Mouse (Mus musculus): ENCODE measurements at regions not wholly inside any gene's neighbourhood (a gene's known extent, or its start where the extent isn't known, plus 50 kb on each side); places are given as distances from the start of the nearest gene placed in this dataset.

DNA sequence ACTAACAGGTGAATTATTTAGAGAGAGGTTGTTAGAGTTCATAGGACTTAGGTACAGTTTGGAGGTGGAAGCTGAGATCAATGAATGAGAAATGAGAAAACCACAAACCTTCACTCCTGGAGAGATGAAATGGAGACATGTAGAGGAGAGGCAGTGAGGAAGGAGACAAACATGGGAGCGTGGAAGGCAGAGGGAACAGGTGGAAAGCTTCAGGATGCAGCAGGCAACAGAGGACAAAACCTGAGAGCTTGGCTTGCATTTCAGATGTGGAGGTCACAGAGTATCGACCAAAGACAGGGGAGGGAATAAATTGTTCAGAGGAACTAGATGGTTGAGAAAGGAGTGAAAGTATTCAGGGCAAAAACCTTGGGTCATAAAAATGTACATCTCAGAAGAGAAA lies 244.6 kb downstream of the Cd109 start:
- no peaks in the 10 kb centered on the region for H3K4me1 ChIP-seq (ENCODE audit: control insufficient read depth, insufficient read depth, low read length)
- DNase-seq (ENCODE audit: low spot score): no peak
- 85% methylated on average over 2 of the region's 2 CpGs for WGBS

DNA sequence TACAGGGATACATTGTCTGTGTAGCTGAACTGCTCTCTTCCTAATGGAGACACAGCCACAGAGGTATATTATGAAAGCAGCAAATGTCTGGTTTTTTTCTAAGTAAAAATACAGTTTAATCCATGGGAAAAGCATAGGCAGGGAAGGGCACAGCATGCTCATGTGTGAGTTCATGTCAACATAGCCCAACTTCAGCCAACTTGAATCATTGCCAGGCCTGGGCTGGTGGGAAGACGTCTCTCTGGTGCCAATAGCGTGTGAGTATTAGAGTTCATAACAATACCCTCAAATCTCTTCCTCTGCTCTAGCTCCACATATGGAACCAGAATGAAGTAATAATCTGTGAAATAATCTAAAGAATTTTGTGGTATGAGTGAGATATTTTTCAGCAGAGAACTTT lies 257.2 kb downstream of the Cd109 start:
- Histone ChIP-seq H3K4me1 (ENCODE audit: control insufficient read depth, insufficient read depth, low read length) (peaks cover 3% of the 10 kb centered on the region; the same call in 1 of the 2 replicates), H3K4me2 (ENCODE audit: low read depth, low read length) (no peak overlapping the region), H3K9me3 (ENCODE audit: control insufficient read depth, low read length) (no peaks in the 10 kb centered on the region), H3K36me3 (ENCODE audit: control insufficient read depth, insufficient read depth, low read length) (no peaks in the 10 kb centered on the region), H3K9ac (ENCODE audit: low read depth, low read length) (no peak overlapping the region), H3K27ac (replicated peaks; ENCODE audit: low read depth, low read length) (no peak overlapping the region), H3K4me3 (ENCODE audit: low read depth, low read length) (no peak overlapping the region), H3K27me3 (replicated peaks; ENCODE audit: control insufficient read depth, insufficient read depth, low read length) (no peaks in the 10 kb centered on the region)
- ATAC-seq (ENCODE audit: low read depth) (no peak), DNase-seq (ENCODE audit: low spot score) (peak; percentile 46)
- 34% methylated on average over 2 of the region's 2 CpGs for whole genome bisulfite sequencing

More for the DNA sequence above, 244.6 kb downstream of the Cd109 start:
- no peaks in the 10 kb centered on the region for H3K36me3 ChIP-seq (ENCODE audit: control insufficient read depth, insufficient read depth, low read length)
- no peak overlapping the region for H3K4me2 ChIP-seq (ENCODE audit: low read depth, low read length)
- no peak for ATAC-seq (ENCODE audit: low read depth)
- no peak overlapping the region for H3K4me3 ChIP-seq (ENCODE audit: low read depth, low read length)
- no peaks in the 10 kb centered on the region for H3K27me3 ChIP-seq (replicated peaks; ENCODE audit: control insufficient read depth, insufficient read depth, low read length)
- H3K9me3 ChIP-seq (ENCODE audit: control insufficient read depth, low read length): no peaks in the 10 kb centered on the region
- no peak overlapping the region for H3K27ac ChIP-seq (replicated peaks; ENCODE audit: low read depth, low read length)
- H3K9ac ChIP-seq (ENCODE audit: low read depth, low read length): no peak overlapping the region

DNA sequence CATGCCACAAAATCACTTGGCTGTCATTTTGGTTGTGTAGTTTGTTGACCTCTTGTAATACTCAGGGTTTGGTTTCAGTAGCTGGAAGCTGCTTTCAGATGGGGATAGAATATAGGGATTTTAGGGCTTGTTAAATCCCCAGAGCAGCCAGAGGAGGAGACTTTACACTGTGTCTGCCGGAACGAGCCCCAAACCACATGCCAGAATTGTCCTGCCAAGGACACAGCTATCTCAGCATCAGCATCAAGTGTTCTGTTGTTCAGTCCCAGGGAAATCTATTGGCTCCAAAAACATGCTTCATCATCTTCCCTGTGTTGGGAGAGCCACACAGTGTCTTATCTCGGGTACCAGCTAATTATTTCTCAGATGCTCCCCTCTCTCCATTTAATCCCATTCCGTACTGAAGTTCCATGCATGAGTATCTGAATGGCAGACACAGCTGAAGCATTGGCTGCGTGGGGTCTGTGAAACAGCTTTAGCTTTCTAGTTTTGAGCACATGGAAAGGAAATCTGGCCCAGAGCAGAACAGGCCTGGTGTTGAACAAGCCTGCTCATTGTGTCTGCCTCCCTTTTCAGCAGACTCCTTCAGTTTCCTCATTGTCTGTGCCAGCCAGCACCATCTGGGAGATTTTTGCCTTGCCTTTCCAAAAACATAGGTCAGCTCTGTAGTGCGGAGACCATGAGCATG lies 264.8 kb downstream of the Cd109 start:
- H3K27ac ChIP-seq (replicated peaks; ENCODE audit: low read depth, low read length): peak overlapping the region; percentile 53
- 25% methylated on average over 6 of the region's 6 CpGs for WGBS
- no peaks in the 10 kb centered on the region for H3K36me3 ChIP-seq (ENCODE audit: control insufficient read depth, insufficient read depth, low read length)
- peaks cover 16% of the 10 kb centered on the region for H3K4me1 ChIP-seq (ENCODE audit: control insufficient read depth, insufficient read depth, low read length)
- H3K4me3 ChIP-seq (ENCODE audit: low read depth, low read length): no peak overlapping the region
- no peak overlapping the region for H3K9ac ChIP-seq (ENCODE audit: low read depth, low read length)
- H3K9me3 ChIP-seq (ENCODE audit: control insufficient read depth, low read length): no peaks in the 10 kb centered on the region
- ATAC-seq (ENCODE audit: low read depth): peak; percentile 90
- no peaks in the 10 kb centered on the region for H3K27me3 ChIP-seq (replicated peaks; ENCODE audit: control insufficient read depth, insufficient read depth, low read length)
- peak; percentile 83 for DNase-seq (ENCODE audit: low spot score)
- H3K4me2 ChIP-seq (ENCODE audit: low read depth, low read length): no peak overlapping the region

DNA sequence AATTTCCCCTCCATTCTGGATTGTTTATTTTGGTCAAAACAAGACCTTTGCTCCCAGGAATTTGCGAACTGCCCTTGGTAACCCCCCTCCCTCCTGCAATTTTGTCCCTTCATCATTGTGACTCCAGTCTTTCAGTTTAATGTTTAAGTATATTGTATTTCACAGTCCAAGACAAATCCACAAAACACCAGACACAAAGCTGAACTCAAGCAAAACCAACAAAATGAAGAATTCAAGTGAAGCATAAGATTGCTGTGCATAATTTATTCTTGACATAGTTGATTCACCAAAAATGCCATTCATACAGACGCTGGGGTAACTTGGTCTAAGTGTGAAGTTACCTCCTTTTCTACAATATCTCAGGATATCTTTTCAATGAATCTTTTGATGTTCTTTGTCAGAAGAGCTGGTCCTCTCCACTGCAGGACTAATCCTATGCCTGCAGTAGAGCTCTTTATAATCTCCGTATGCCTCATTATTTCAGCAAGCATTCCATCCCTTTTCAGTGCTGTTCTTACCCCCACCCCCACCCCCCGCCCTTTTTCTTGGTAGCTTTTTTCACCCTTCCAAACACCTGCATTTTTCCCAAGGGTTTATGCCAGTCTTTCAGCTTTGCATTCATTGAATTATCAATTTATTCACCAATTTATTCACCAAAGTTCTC lies 265.4 kb downstream of the Cd109 start:
- H3K4me2 ChIP-seq (ENCODE audit: low read depth, low read length): no peak overlapping the region
- no peaks in the 10 kb centered on the region for H3K27me3 ChIP-seq (replicated peaks; ENCODE audit: control insufficient read depth, insufficient read depth, low read length)
- H3K9ac ChIP-seq (ENCODE audit: low read depth, low read length): no peak overlapping the region
- peaks cover 16% of the 10 kb centered on the region for H3K4me1 ChIP-seq (ENCODE audit: control insufficient read depth, insufficient read depth, low read length)
- 41% methylated on average over 4 of the region's 4 CpGs for WGBS
- no peaks in the 10 kb centered on the region for H3K36me3 ChIP-seq (ENCODE audit: control insufficient read depth, insufficient read depth, low read length)
- no peak for DNase-seq (ENCODE audit: low spot score)
- H3K4me3 ChIP-seq (ENCODE audit: low read depth, low read length): no peak overlapping the region
- peak overlapping the region; percentile 53 for H3K27ac ChIP-seq (replicated peaks; ENCODE audit: low read depth, low read length)
- ATAC-seq (ENCODE audit: low read depth): no peak
- H3K9me3 ChIP-seq (ENCODE audit: control insufficient read depth, low read length): no peaks in the 10 kb centered on the region

DNA sequence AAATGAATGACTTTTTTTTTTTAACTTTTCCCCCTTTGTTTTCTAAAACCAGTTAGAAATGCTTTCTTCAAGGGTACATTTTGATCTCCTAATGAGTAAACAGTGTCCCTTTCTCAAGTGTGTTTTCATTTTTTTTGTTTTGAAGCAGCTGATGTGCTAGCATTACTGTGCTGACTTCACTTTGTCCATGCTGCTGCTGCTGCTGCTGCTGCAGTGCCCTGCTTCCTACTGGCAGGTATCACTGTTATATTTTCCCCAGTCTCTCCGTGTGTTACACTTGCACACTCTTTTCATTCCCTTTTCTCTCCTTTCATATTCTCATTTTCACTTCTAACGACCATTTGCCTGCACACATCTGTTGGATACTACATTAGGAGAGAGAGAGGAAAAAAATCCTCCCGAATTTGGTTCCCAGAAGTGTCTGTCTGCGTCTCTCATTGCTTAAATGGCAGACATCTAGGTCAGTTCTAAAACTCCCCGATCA lies 266.0 kb downstream of the Cd109 start:
- Histone ChIP-seq H3K9ac (ENCODE audit: low read depth, low read length) (no peak overlapping the region), H3K27me3 (replicated peaks; ENCODE audit: control insufficient read depth, insufficient read depth, low read length) (no peaks in the 10 kb centered on the region), H3K27ac (replicated peaks; ENCODE audit: low read depth, low read length) (no peak overlapping the region), H3K4me2 (ENCODE audit: low read depth, low read length) (no peak overlapping the region), H3K4me1 (ENCODE audit: control insufficient read depth, insufficient read depth, low read length) (peaks cover 16% of the 10 kb centered on the region), H3K4me3 (ENCODE audit: low read depth, low read length) (no peak overlapping the region), H3K9me3 (ENCODE audit: control insufficient read depth, low read length) (no peaks in the 10 kb centered on the region), H3K36me3 (ENCODE audit: control insufficient read depth, insufficient read depth, low read length) (no peaks in the 10 kb centered on the region)
- 53% methylated on average over 5 of the region's 5 CpGs for WGBS
- ATAC-seq (ENCODE audit: low read depth): no peak
- DNase-seq (ENCODE audit: low spot score): no peak

DNA sequence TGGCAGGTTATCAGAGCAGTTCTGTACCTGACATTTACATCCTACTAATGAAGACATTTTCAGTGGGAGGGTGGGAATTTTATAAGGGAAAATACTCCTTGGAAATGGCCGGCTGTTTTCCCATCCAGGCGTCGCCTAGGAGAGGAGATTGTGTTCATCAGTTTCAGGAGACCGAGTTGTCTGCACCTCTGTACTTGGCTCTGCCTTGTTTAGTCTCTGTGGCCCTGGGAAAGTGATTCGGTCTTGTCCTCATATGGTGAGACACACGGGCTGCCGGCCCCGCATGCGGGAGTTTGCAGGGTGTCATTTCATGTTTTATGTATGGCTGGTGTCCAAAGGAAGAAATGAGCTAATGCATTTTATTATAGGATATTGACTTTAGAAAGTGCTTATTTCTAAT lies 287.9 kb downstream of the Cd109 start:
- H3K4me2 ChIP-seq (ENCODE audit: low read depth, low read length): no peak overlapping the region
- 65% methylated on average over 9 of the region's 9 CpGs for WGBS
- ATAC-seq (ENCODE audit: low read depth) (no peak), DNase-seq (ENCODE audit: low spot score) (peak; percentile 44)
- H3K4me1 ChIP-seq (ENCODE audit: control insufficient read depth, insufficient read depth, low read length): no peaks in the 10 kb centered on the region
- H3K27ac ChIP-seq (replicated peaks; ENCODE audit: low read depth, low read length): no peak overlapping the region
- no peak overlapping the region for H3K9ac ChIP-seq (ENCODE audit: low read depth, low read length)
- H3K36me3 ChIP-seq (ENCODE audit: control insufficient read depth, insufficient read depth, low read length): no peaks in the 10 kb centered on the region
- H3K27me3 ChIP-seq (replicated peaks; ENCODE audit: control insufficient read depth, insufficient read depth, low read length): no peaks in the 10 kb centered on the region
- H3K9me3 ChIP-seq (ENCODE audit: control insufficient read depth, low read length): no peaks in the 10 kb centered on the region
- no peak overlapping the region for H3K4me3 ChIP-seq (ENCODE audit: low read depth, low read length)

DNA sequence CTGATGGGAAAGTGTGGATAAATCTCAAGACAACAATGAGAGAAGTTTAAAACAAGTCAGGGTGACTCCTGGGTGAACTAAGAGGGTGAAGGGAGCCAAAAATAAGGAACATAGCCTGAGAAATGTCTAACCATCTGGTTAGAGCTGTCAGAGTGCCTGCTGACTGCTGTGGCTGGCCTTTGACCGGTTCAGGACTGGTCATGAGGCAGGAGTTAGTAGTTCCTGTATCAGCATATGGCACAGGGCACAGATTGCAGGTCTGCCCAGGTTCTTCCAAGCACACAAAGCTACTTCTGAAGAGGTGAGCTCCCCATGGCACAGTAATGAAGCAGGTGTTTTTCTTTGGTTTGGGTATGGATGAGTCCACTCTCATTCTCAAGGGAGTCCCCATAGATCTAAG lies 302.0 kb downstream of the Cd109 start:
- Histone ChIP-seq H3K27me3 (replicated peaks; ENCODE audit: control insufficient read depth, insufficient read depth, low read length) (no peaks in the 10 kb centered on the region), H3K4me3 (ENCODE audit: low read depth, low read length) (no peak overlapping the region), H3K9me3 (ENCODE audit: control insufficient read depth, low read length) (no peaks in the 10 kb centered on the region), H3K36me3 (ENCODE audit: control insufficient read depth, insufficient read depth, low read length) (no peaks in the 10 kb centered on the region), H3K27ac (replicated peaks; ENCODE audit: low read depth, low read length) (no peak overlapping the region), H3K9ac (ENCODE audit: low read depth, low read length) (no peak overlapping the region), H3K4me2 (ENCODE audit: low read depth, low read length) (no peak overlapping the region), H3K4me1 (ENCODE audit: control insufficient read depth, insufficient read depth, low read length) (no peaks in the 10 kb centered on the region)
- 92% methylated on average over 1 of the region's 1 CpGs for WGBS
- no peak for DNase-seq (ENCODE audit: low spot score)
- no peak for ATAC-seq (ENCODE audit: low read depth)

DNA sequence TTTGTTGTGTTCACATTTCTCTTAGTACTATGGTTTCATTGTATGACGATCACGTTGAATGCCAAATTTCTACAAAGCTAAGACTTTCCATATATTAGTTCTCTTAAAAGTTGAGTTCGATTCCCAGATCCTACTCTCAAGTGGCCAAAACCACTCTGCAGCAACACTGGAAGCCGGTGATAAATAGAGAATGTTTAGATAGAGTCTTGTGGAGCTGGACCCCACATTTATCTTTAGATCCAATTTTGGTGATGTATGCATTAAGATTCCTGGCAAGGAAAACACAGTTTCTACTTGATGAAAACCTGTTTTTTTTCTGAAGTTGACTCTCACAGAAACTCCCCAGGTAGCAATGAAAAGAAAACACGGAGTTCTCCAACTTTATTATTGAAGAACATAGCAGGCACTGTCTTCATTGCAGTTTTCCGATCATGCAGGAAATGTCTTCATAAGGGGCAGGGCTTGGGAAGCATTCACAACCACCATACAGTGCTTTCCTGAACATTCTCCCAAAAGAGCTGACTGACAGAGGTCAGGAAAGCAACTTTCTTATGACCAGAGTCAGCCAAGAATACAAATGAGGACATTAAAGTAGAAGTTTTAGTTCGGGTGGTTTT lies 310.7 kb downstream of the Cd109 start:
- 66% methylated on average over 7 of the region's 7 CpGs for WGBS
- no peaks in the 10 kb centered on the region for H3K36me3 ChIP-seq (ENCODE audit: control insufficient read depth, insufficient read depth, low read length)
- no peak overlapping the region for H3K27ac ChIP-seq (replicated peaks; ENCODE audit: low read depth, low read length)
- no peak overlapping the region for H3K4me2 ChIP-seq (ENCODE audit: low read depth, low read length)
- ATAC-seq (ENCODE audit: low read depth): no peak; the same call in 1 of the 2 replicates
- H3K4me1 ChIP-seq (ENCODE audit: control insufficient read depth, insufficient read depth, low read length): peaks cover 9% of the 10 kb centered on the region; the same call in 1 of the 2 replicates
- no peaks in the 10 kb centered on the region for H3K27me3 ChIP-seq (replicated peaks; ENCODE audit: control insufficient read depth, insufficient read depth, low read length)
- H3K4me3 ChIP-seq (ENCODE audit: low read depth, low read length): no peak overlapping the region
- DNase-seq (ENCODE audit: low spot score): peak; percentile 73
- H3K9me3 ChIP-seq (ENCODE audit: control insufficient read depth, low read length): no peaks in the 10 kb centered on the region
- H3K9ac ChIP-seq (ENCODE audit: low read depth, low read length): no peak overlapping the region

All from embryonic facial prominence, embryonic 14.5 days (tissue).